Mouse (Mus musculus): Measurements from ENCODE around the gene Sh3bp5. TPM values are rescaled to one million over a fixed set of nuclear protein-coding genes. Genes with fewer than 3 reads are reported as not detected.

Gene Sh3bp5
- polyA plus RNA-seq, 1 experiment, result 43.4 TPM

DNA sequence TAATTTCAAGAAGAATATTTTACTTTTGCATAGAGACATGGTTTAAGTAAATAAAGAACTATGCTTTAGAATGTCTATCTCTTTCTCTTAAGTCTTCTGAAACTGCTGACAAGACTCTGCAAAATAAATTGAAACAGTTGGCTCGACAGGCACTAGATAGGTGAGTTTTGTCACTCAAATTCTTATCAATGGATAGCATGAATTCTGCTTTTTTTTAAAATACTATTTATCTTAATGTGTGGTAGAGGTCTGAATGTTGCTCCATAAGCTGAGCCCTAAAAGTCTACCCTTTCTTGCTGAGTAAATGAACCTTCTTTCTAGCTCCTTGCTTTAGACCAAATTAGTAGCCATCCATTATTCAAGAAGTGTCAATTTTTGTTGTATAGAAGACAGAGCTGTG is 90.5 kb downstream of the Sh3bp5 start:
- no peak for TF ChIP-seq POLR2A (IDR thresholded peaks at IDR 0.05; ENCODE audit: low read depth, low read length)
- no peak for TF ChIP-seq CTCF (conservative IDR thresholded peaks at IDR 0.05; ENCODE audit: insufficient read depth, insufficient read length, low read depth, low read length)
- no peaks in the 10 kb centered on the region for H3K27me3 ChIP-seq (replicated peaks; ENCODE audit: control insufficient read depth, insufficient read depth, low read length)
- 85% methylated on average over 1 of the region's 1 CpGs for WGBS
- peaks cover 9% of the 10 kb centered on the region for H3K36me3 ChIP-seq (ENCODE audit: control insufficient read depth, insufficient read depth, low read length)
- no peak overlapping the region for H3K27ac ChIP-seq (ENCODE audit: insufficient read depth, low read depth, low read length)
- no peaks in the 10 kb centered on the region for H3K4me1 ChIP-seq (ENCODE audit: control insufficient read depth, insufficient read depth, low read length)
- no peak for DNase-seq
- H3K4me3 ChIP-seq (ENCODE audit: insufficient read depth, low read depth, low read length), result no peak overlapping the region

GRCm38 (mm10) chr14:31343241-31343640 is 92.6 kb downstream of the Sh3bp5 start:
- no peak for TF ChIP-seq POLR2A (IDR thresholded peaks at IDR 0.05; ENCODE audit: low read depth, low read length)
- no peak overlapping the region for H3K27ac ChIP-seq (ENCODE audit: insufficient read depth, low read depth, low read length)
- H3K4me1 ChIP-seq (ENCODE audit: control insufficient read depth, insufficient read depth, low read length), result no peaks in the 10 kb centered on the region; the same call in 1 of the 2 replicates
- peaks cover 5% of the 10 kb centered on the region for H3K36me3 ChIP-seq (ENCODE audit: control insufficient read depth, insufficient read depth, low read length)
- no peak overlapping the region for H3K4me3 ChIP-seq (ENCODE audit: insufficient read depth, low read depth, low read length)
- WGBS, result 84% methylated on average over 8 of the region's 8 CpGs
- no peak for DNase-seq
- no peaks in the 10 kb centered on the region for H3K27me3 ChIP-seq (replicated peaks; ENCODE audit: control insufficient read depth, insufficient read depth, low read length)

DNA sequence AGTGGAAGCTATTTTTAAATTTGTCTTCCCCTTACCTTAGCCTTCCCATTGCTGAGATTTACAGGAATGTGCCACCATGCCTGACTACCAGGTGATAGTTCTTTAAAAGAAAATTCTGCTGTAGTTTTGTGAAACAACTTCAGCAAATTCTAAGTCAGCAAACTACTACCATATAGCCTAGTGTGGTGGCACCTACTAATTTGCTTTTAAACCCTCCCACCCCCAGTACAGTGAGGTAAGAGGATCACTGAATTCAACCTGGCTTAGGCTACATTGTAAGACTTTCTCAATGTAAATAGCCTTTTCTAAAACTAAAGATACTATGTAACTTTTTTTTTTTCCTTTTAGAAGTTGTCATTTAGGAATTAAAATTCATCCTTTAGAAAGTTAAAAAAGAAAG is 97.9 kb downstream of the Sh3bp5 start:
- H3K4me3 ChIP-seq (ENCODE audit: insufficient read depth, low read depth, low read length), result no peak overlapping the region
- H3K27ac ChIP-seq (ENCODE audit: insufficient read depth, low read depth, low read length), result no peak overlapping the region
- TF ChIP-seq POLR2A (IDR thresholded peaks at IDR 0.05; ENCODE audit: low read depth, low read length) (no peak), CTCF (conservative IDR thresholded peaks at IDR 0.05; ENCODE audit: insufficient read depth, insufficient read length, low read depth, low read length) (no peak)
- H3K4me1 ChIP-seq (ENCODE audit: control insufficient read depth, insufficient read depth, low read length), result peaks cover 4% of the 10 kb centered on the region; the same call in 1 of the 2 replicates
- no peaks in the 10 kb centered on the region for H3K27me3 ChIP-seq (replicated peaks; ENCODE audit: control insufficient read depth, insufficient read depth, low read length)
- peaks cover 2% of the 10 kb centered on the region; the same call in 1 of the 2 replicates for H3K36me3 ChIP-seq (ENCODE audit: control insufficient read depth, insufficient read depth, low read length)
- no peak for DNase-seq

GRCm38 (mm10) chr14:31337406-31337805 is 98.5 kb downstream of the Sh3bp5 start:
- no peaks in the 10 kb centered on the region for H3K27me3 ChIP-seq (replicated peaks; ENCODE audit: control insufficient read depth, insufficient read depth, low read length)
- H3K27ac ChIP-seq (ENCODE audit: insufficient read depth, low read depth, low read length), result no peak overlapping the region
- H3K4me3 ChIP-seq (ENCODE audit: insufficient read depth, low read depth, low read length), result peak overlapping the region; percentile 91; the same call in 1 of the 2 replicates
- no peak for DNase-seq
- 17% methylated on average over 7 of the region's 7 CpGs for WGBS
- H3K4me1 ChIP-seq (ENCODE audit: control insufficient read depth, insufficient read depth, low read length), result peaks cover 4% of the 10 kb centered on the region; the same call in 1 of the 2 replicates
- H3K36me3 ChIP-seq (ENCODE audit: control insufficient read depth, insufficient read depth, low read length), result peaks cover 2% of the 10 kb centered on the region; the same call in 1 of the 2 replicates
- no peak for TF ChIP-seq CTCF (conservative IDR thresholded peaks at IDR 0.05; ENCODE audit: insufficient read depth, insufficient read length, low read depth, low read length)
- TF ChIP-seq POLR2A (IDR thresholded peaks at IDR 0.05; ENCODE audit: low read depth, low read length), result no peak

- H3K27ac ChIP-seq (ENCODE audit: insufficient read depth, low read depth, low read length), result peak within 1 kb of the TSS; percentile 91
- H3K4me1 ChIP-seq (ENCODE audit: control insufficient read depth, insufficient read depth, low read length), result peaks cover 4% of the 10 kb centered on the region; the same call in 1 of the 2 replicates
- H3K36me3 ChIP-seq (ENCODE audit: control insufficient read depth, insufficient read depth, low read length), result peaks cover 2% of the 10 kb centered on the region; the same call in 1 of the 2 replicates
- no peaks in the 10 kb centered on the region for H3K27me3 ChIP-seq (replicated peaks; ENCODE audit: control insufficient read depth, insufficient read depth, low read length)
- H3K4me3 ChIP-seq (ENCODE audit: insufficient read depth, low read depth, low read length), result peak within 1 kb of the TSS; percentile 91
- TF ChIP-seq CTCF (conservative IDR thresholded peaks at IDR 0.05; ENCODE audit: insufficient read depth, insufficient read length, low read depth, low read length) (no peak), POLR2A (IDR thresholded peaks at IDR 0.05; ENCODE audit: low read depth, low read length) (peak; percentile 4)
- DNase-seq, result peak; percentile 99
- WGBS, result under 1% methylated on average over 78 of the region's 78 CpGs
Measured at GRCm38 (mm10) chr14:31336369-31337155, 99.3 kb downstream of the Sh3bp5 start, which contains the start of gene Capn7. TSS of gene Capn7 (plus strand) at chr14:31336638.

DNA sequence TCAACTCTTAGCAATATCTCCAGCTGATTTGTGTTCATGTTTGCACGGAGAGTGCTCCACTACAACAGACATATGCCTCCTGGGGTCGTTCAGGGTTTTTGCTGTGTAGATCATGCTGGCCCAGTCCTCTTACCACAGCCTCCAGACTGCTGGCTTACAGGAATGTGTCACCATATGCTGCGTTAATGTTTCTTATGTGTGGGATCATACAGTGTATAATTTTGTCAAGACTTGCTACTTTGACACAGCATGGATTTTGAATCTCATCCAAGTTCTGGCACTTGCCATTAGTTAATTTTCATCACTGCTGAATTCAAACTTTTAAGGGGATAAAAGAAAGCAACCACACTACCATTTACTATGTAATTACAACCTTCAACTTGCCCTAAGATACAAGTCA is 100.1 kb downstream of the Sh3bp5 start:
- H3K36me3 ChIP-seq (ENCODE audit: control insufficient read depth, insufficient read depth, low read length), result peaks cover 2% of the 10 kb centered on the region; the same call in 1 of the 2 replicates
- 55% methylated on average over 3 of the region's 3 CpGs for WGBS

GRCm38 (mm10) chr14:31330957-31331356 is 104.9 kb downstream of the Sh3bp5 start:
- TF ChIP-seq POLR2A (IDR thresholded peaks at IDR 0.05; ENCODE audit: low read depth, low read length) (no peak), CTCF (conservative IDR thresholded peaks at IDR 0.05; ENCODE audit: insufficient read depth, insufficient read length, low read depth, low read length) (no peak)
- Histone ChIP-seq H3K27me3 (replicated peaks; ENCODE audit: control insufficient read depth, insufficient read depth, low read length) (no peaks in the 10 kb centered on the region), H3K4me1 (ENCODE audit: control insufficient read depth, insufficient read depth, low read length) (no peaks in the 10 kb centered on the region), H3K4me3 (ENCODE audit: insufficient read depth, low read depth, low read length) (no peak overlapping the region), H3K27ac (ENCODE audit: insufficient read depth, low read depth, low read length) (no peak overlapping the region), H3K36me3 (ENCODE audit: control insufficient read depth, insufficient read depth, low read length) (no peaks in the 10 kb centered on the region)
- WGBS, result 80% methylated on average over 4 of the region's 4 CpGs
- DNase-seq, result no peak

More for the DNA sequence above, 100.1 kb downstream of the Sh3bp5 start:
- H3K4me1 ChIP-seq (ENCODE audit: control insufficient read depth, insufficient read depth, low read length), result peaks cover 4% of the 10 kb centered on the region; the same call in 1 of the 2 replicates
- H3K27me3 ChIP-seq (replicated peaks; ENCODE audit: control insufficient read depth, insufficient read depth, low read length), result no peaks in the 10 kb centered on the region
- DNase-seq, result no peak
- TF ChIP-seq POLR2A (IDR thresholded peaks at IDR 0.05; ENCODE audit: low read depth, low read length) (no peak), CTCF (conservative IDR thresholded peaks at IDR 0.05; ENCODE audit: insufficient read depth, insufficient read length, low read depth, low read length) (no peak)
- H3K4me3 ChIP-seq (ENCODE audit: insufficient read depth, low read depth, low read length), result peak overlapping the region; percentile 45; the same call in 1 of the 2 replicates
- H3K27ac ChIP-seq (ENCODE audit: insufficient read depth, low read depth, low read length), result no peak overlapping the region

All from kidney, adult 2 months (tissue).